Mouse (Mus musculus) gastrocnemius, postnatal 25 days (tissue): ENCODE data around the gene Mertk. TPM values are rescaled to one million over a fixed set of nuclear protein-coding genes. Genes with fewer than 3 reads are reported as not detected.

Experiments used
- DNase-seq: peaks from one replicate; pipeline ENCODE4 v3.0.0; 2022
- total RNA-seq, 2 experiments: library from RNA; stranded (reverse); gene quantifications; 1 replicate in 1 of 2; 2 replicates in 1 of 2; pipeline ENCODE4 v1.2.3; 2021

The Mertk gene
- total RNA-seq, 2 experiments from 2014 or later, result 1.7 to 2.6 TPM

GRCm38 (mm10) chr2:128768545-128769247 is 69.9 kb downstream of the Mertk start:
- no peak for DNase-seq

GRCm38 (mm10) chr2:128770557-128770956 is 71.8 kb downstream of the Mertk start:
- DNase-seq, result no peak

GRCm38 (mm10) chr2:128771048-128771447 is 72.3 kb downstream of the Mertk start:
- DNase-seq, result no peak

- DNase-seq, result no peak
Observed at GRCm38 (mm10) chr2:128771750-128772338, 73.1 kb downstream of the Mertk start.

GRCm38 (mm10) chr2:128782231-128782630 is 83.5 kb downstream of the Mertk start:
- no peak for DNase-seq

- no peak for DNase-seq
Observed at GRCm38 (mm10) chr2:128783660-128784345, 85.0 kb downstream of the Mertk start.

GRCm38 (mm10) chr2:128784814-128785213 is 86.1 kb downstream of the Mertk start:
- DNase-seq, result no peak

GRCm38 (mm10) chr2:128786341-128786740 is 87.6 kb downstream of the Mertk start:
- DNase-seq, result no peak

- DNase-seq, result no peak
Observed at GRCm38 (mm10) chr2:128786795-128787194, 88.0 kb downstream of the Mertk start.

- no peak for DNase-seq
Observed at GRCm38 (mm10) chr2:128787805-128788204, 89.0 kb downstream of the Mertk start.

GRCm38 (mm10) chr2:128790875-128791614 is 92.3 kb downstream of the Mertk start:
- DNase-seq, result no peak

- no peak for DNase-seq
Observed at GRCm38 (mm10) chr2:128793958-128794357, 95.2 kb downstream of the Mertk start.

- DNase-seq, result no peak
Observed at GRCm38 (mm10) chr2:128796463-128796862, 97.7 kb downstream of the Mertk start.

GRCm38 (mm10) chr2:128803441-128803840 is 104.7 kb downstream of the Mertk start:
- DNase-seq, result peak; percentile 14

GRCm38 (mm10) chr2:128805341-128805740 is 106.6 kb downstream of the Mertk start:
- no peak for DNase-seq

- DNase-seq, result no peak
Observed at GRCm38 (mm10) chr2:128806561-128806960, 107.8 kb downstream of the Mertk start.

GRCm38 (mm10) chr2:128812761-128813160 is 114.0 kb downstream of the Mertk start:
- no peak for DNase-seq

- no peak for DNase-seq
Observed at GRCm38 (mm10) chr2:128816311-128816710, 117.6 kb downstream of the Mertk start.

GRCm38 (mm10) chr2:128816916-128817315 is 118.2 kb downstream of the Mertk start:
- DNase-seq, result no peak

GRCm38 (mm10) chr2:128817387-128817785 is 118.6 kb downstream of the Mertk start:
- DNase-seq, result no peak

- peak; percentile 94 for DNase-seq
Observed at GRCm38 (mm10) chr2:128817786-128818681, 119.3 kb downstream of the Mertk start, which contains the start of gene Tmem87b. TSS of gene Tmem87b (plus strand) at chr2:128818118.
